Mouse (Mus musculus) G1E (cell line): ENCODE measurements around the gene Pdlim5.

ENCODE experiments used
- CTCF ChIP-seq: IDR thresholded peaks from 2 replicates; pipeline ENCODE4 v1.5.1; 2012; ENCODE audit warnings: low read depth, low read length, inconsistent platforms, mixed read lengths
- TAL1 ChIP-seq: conservative IDR thresholded peaks from 2 replicates; pipeline ENCODE4 v1.6.1; 2012; ENCODE audit warnings: low read depth, low read length, inconsistent platforms, mixed read lengths

- TF ChIP-seq CTCF, result no peak
- 0 out of 2 replicates have a peak, but pooled peaks have one; percentile 18 for TF ChIP-seq TAL1
Measured at GRCm38 (mm10) chr3:142331872-142332554, 63.5 kb downstream of the Pdlim5 start.
